Mouse (Mus musculus): Measurements from ENCODE around the gene Cnp. TPM values are rescaled to one million over a fixed set of nuclear protein-coding genes. Genes with fewer than 3 reads are reported as not detected.
"Not testable (repeated sequence)": the region's sequence is repeated elsewhere in the genome, so short reads cannot be mapped to it uniquely, and the experiment has no call there.

The Cnp gene
- polyA plus RNA-seq, 1 experiment from 2014 or later: 21.9 TPM

- peak; percentile 4; the same call in 1 of the 2 replicates for ATAC-seq
- no peaks in the 10 kb centered on the region for H3K9me3 ChIP-seq (ENCODE audit: low read length)
- H3K36me3 ChIP-seq (replicated peaks; ENCODE audit: insufficient read depth, low read length): peaks cover 1% of the 10 kb centered on the region
- H3K9ac ChIP-seq (replicated peaks): peak overlapping the region; percentile 80
- H3K27ac ChIP-seq (ENCODE audit: low read depth): peak overlapping the region; percentile 65
- 26% methylated on average over 19 of the region's 19 CpGs for WGBS (ENCODE audit: insufficient replicate concordance)
- H3K4me1 ChIP-seq (ENCODE audit: insufficient read depth): peaks cover 37% of the 10 kb centered on the region
- peak overlapping the region; percentile 81 for H3K4me3 ChIP-seq (ENCODE audit: low read depth, low read length)
- H3K27me3 ChIP-seq (ENCODE audit: insufficient read depth, low read length): no peaks in the 10 kb centered on the region
- peak overlapping the region; percentile 92 for H3K4me2 ChIP-seq (ENCODE audit: low read depth, low read length)
- peak; percentile 27 for DNase-seq
- TF ChIP-seq EP300 (IDR thresholded peaks at IDR 0.05; ENCODE audit: low read depth) (no peak), CTCF (IDR thresholded peaks at IDR 0.05; ENCODE audit: low read depth) (no peak)
These were observed 46.1 kb upstream of the Cnp start for GRCm38 (mm10) chr11:100528375-100529165.

- H3K9ac ChIP-seq (replicated peaks): no peak overlapping the region
- no peaks in the 10 kb centered on the region for H3K4me1 ChIP-seq (ENCODE audit: insufficient read depth)
- H3K36me3 ChIP-seq (replicated peaks; ENCODE audit: insufficient read depth, low read length): no peaks in the 10 kb centered on the region
- TF ChIP-seq CTCF (IDR thresholded peaks at IDR 0.05; ENCODE audit: low read depth) (no peak), EP300 (IDR thresholded peaks at IDR 0.05; ENCODE audit: low read depth) (no peak)
- ATAC-seq (no peak), DNase-seq (no peak)
- H3K9me3 ChIP-seq (ENCODE audit: low read length): no peaks in the 10 kb centered on the region; the same call in 1 of the 2 replicates
- no peak overlapping the region for H3K4me2 ChIP-seq (ENCODE audit: low read depth, low read length)
- H3K27me3 ChIP-seq (ENCODE audit: insufficient read depth, low read length): no peaks in the 10 kb centered on the region
- no peak overlapping the region for H3K27ac ChIP-seq (ENCODE audit: low read depth)
- WGBS (ENCODE audit: insufficient replicate concordance): 80% methylated on average over 6 of the region's 6 CpGs
- no peak overlapping the region for H3K4me3 ChIP-seq (ENCODE audit: low read depth, low read length)
These were observed 40.8 kb upstream of the Cnp start for GRCm38 (mm10) chr11:100533871-100534270.

GRCm38 (mm10) chr11:100534411-100534810 lies 40.3 kb upstream of the Cnp start:
- 83% methylated on average over 2 of the region's 2 CpGs for WGBS (ENCODE audit: insufficient replicate concordance)

GRCm38 (mm10) chr11:100534821-100535220 lies 39.9 kb upstream of the Cnp start:
- not testable (repeated sequence) for H3K27me3 ChIP-seq (ENCODE audit: insufficient read depth, low read length); ATAC-seq; H3K9me3 ChIP-seq (ENCODE audit: low read length); H3K4me2 ChIP-seq (ENCODE audit: low read depth, low read length); DNase-seq; H3K27ac ChIP-seq (ENCODE audit: low read depth); H3K4me3 ChIP-seq (ENCODE audit: low read depth, low read length); H3K9ac ChIP-seq (replicated peaks); H3K36me3 ChIP-seq (replicated peaks; ENCODE audit: insufficient read depth, low read length); H3K4me1 ChIP-seq (ENCODE audit: insufficient read depth)
- 87% methylated on average over 6 of the region's 6 CpGs for WGBS (ENCODE audit: insufficient replicate concordance)

More at GRCm38 (mm10) chr11:100534411-100534810, 40.3 kb upstream of the Cnp start:
- not testable (repeated sequence) for ATAC-seq; H3K4me2 ChIP-seq (ENCODE audit: low read depth, low read length); H3K9ac ChIP-seq (replicated peaks); H3K27me3 ChIP-seq (ENCODE audit: insufficient read depth, low read length); H3K4me1 ChIP-seq (ENCODE audit: insufficient read depth); H3K27ac ChIP-seq (ENCODE audit: low read depth); H3K36me3 ChIP-seq (replicated peaks; ENCODE audit: insufficient read depth, low read length); H3K9me3 ChIP-seq (ENCODE audit: low read length); DNase-seq; H3K4me3 ChIP-seq (ENCODE audit: low read depth, low read length)

GRCm38 (mm10) chr11:100535996-100536395 lies 38.7 kb upstream of the Cnp start:
- no peaks in the 10 kb centered on the region; the same call in 1 of the 2 replicates for H3K9me3 ChIP-seq (ENCODE audit: low read length)
- H3K36me3 ChIP-seq (replicated peaks; ENCODE audit: insufficient read depth, low read length): no peaks in the 10 kb centered on the region
- no peaks in the 10 kb centered on the region for H3K27me3 ChIP-seq (ENCODE audit: insufficient read depth, low read length)
- H3K27ac ChIP-seq (ENCODE audit: low read depth): no peak overlapping the region
- H3K9ac ChIP-seq (replicated peaks): no peak overlapping the region
- WGBS (ENCODE audit: insufficient replicate concordance): 43% methylated on average over 1 of the region's 1 CpGs
- H3K4me2 ChIP-seq (ENCODE audit: low read depth, low read length): no peak overlapping the region
- H3K4me1 ChIP-seq (ENCODE audit: insufficient read depth): no peaks in the 10 kb centered on the region
- H3K4me3 ChIP-seq (ENCODE audit: low read depth, low read length): no peak overlapping the region
- TF ChIP-seq EP300 (IDR thresholded peaks at IDR 0.05; ENCODE audit: low read depth) (no peak), CTCF (IDR thresholded peaks at IDR 0.05; ENCODE audit: low read depth) (no peak)
- no peak for ATAC-seq
- no peak for DNase-seq

- H3K36me3 ChIP-seq (replicated peaks; ENCODE audit: insufficient read depth, low read length): no peaks in the 10 kb centered on the region
- H3K27ac ChIP-seq (ENCODE audit: low read depth): no peak overlapping the region
- no peaks in the 10 kb centered on the region; the same call in 1 of the 2 replicates for H3K9me3 ChIP-seq (ENCODE audit: low read length)
- no peaks in the 10 kb centered on the region for H3K27me3 ChIP-seq (ENCODE audit: insufficient read depth, low read length)
- ATAC-seq (peak; percentile 51; the same call in 1 of the 2 replicates), DNase-seq (no peak)
- no peak overlapping the region for H3K4me2 ChIP-seq (ENCODE audit: low read depth, low read length)
- H3K9ac ChIP-seq (replicated peaks): no peak overlapping the region
- TF ChIP-seq EP300 (IDR thresholded peaks at IDR 0.05; ENCODE audit: low read depth): no peak
- no peak for TF ChIP-seq CTCF (IDR thresholded peaks at IDR 0.05; ENCODE audit: low read depth)
- no peak overlapping the region for H3K4me3 ChIP-seq (ENCODE audit: low read depth, low read length)
- no peaks in the 10 kb centered on the region for H3K4me1 ChIP-seq (ENCODE audit: insufficient read depth)
These were observed 38.2 kb upstream of the Cnp start for GRCm38 (mm10) chr11:100536466-100536865.
